15 mouse cellular contexts compared by ENCODE assay signal in genomic region chr2:58535233-58535632, GRCm38 (mm10). TPM values are rescaled to one million over a fixed set of nuclear protein-coding genes. Genes with fewer than 3 reads are reported as not detected.
A peak's percentile ranks its signal among the peaks of the same experiment; 100 is the strongest.
DNase-seq lines count a peak whose midpoint lies in the region; ATAC-seq lines count a peak whose summit lies in the region.
"Had no signal": no experiment of that assay in that cellular context is flagged by ENCODE, and none has a peak within 500 bp of the region (broad histone marks: within the 10 kb centered on the region; RNA-seq: fewer than 3 reads in every experiment).

No protein-coding gene starts in this region.

- WGBS in heart, embryonic 11.5 days (ENCODE audit: insufficient replicate concordance), result 45% methylated on average over 8 of the region's 8 CpGs
- 50% methylated on average over 8 of the region's 8 CpGs for WGBS in liver, embryonic 16.5 days (ENCODE audit: insufficient replicate concordance)
- WGBS in neural tube, embryonic 15.5 days, result 83% methylated on average over 8 of the region's 8 CpGs
- 85% methylated on average over 8 of the region's 8 CpGs for WGBS in hindbrain, embryonic 14.5 days
- 88% methylated on average over 8 of the region's 8 CpGs for WGBS in midbrain, embryonic 10.5 days

- H3K9me3 ChIP-seq in heart, embryonic 11.5 days (replicated peaks; ENCODE audit: control insufficient read depth, low read length), result no peaks in the 10 kb centered on the region
- no peaks in the 10 kb centered on the region for H3K9me3 ChIP-seq in liver, embryonic 16.5 days (replicated peaks; ENCODE audit: control insufficient read depth, low read length)
- H3K9me3 ChIP-seq in neural tube, embryonic 15.5 days (replicated peaks), result no peaks in the 10 kb centered on the region
- no peaks in the 10 kb centered on the region for H3K9me3 ChIP-seq in hindbrain, embryonic 14.5 days (ENCODE audit: control insufficient read depth, low read length)
- H3K9me3 ChIP-seq in midbrain, embryonic 10.5 days (replicated peaks), result no peaks in the 10 kb centered on the region
- H3K9me3 ChIP-seq: embryonic facial prominence, embryonic 12.5 days; limb, embryonic 10.5 days had no signal

- no peak overlapping the region for H3K4me3 ChIP-seq in heart, embryonic 11.5 days (ENCODE audit: low read depth, low read length)
- no peak overlapping the region for H3K4me3 ChIP-seq in liver, embryonic 16.5 days (ENCODE audit: low read depth, low read length)
- H3K4me3 ChIP-seq in neural tube, embryonic 15.5 days (replicated peaks), result no peak overlapping the region
- H3K4me3 ChIP-seq in hindbrain, embryonic 14.5 days (replicated peaks; ENCODE audit: low read length), result no peak overlapping the region
- H3K4me3 ChIP-seq in midbrain, embryonic 10.5 days, result no peak overlapping the region
- H3K4me3 ChIP-seq: embryonic facial prominence, embryonic 12.5 days; limb, embryonic 10.5 days had no signal

- no peaks in the 10 kb centered on the region for H3K36me3 ChIP-seq in heart, embryonic 11.5 days (ENCODE audit: control insufficient read depth, insufficient read depth, low read length)
- no peaks in the 10 kb centered on the region for H3K36me3 ChIP-seq in liver, embryonic 16.5 days (ENCODE audit: control insufficient read depth, insufficient read depth)
- H3K36me3 ChIP-seq in neural tube, embryonic 15.5 days, result peaks cover 3% of the 10 kb centered on the region; the same call in 1 of the 2 replicates
- peaks cover 3% of the 10 kb centered on the region; the same call in 1 of the 2 replicates for H3K36me3 ChIP-seq in hindbrain, embryonic 14.5 days (replicated peaks; ENCODE audit: control insufficient read depth, insufficient read depth)
- peaks cover 14% of the 10 kb centered on the region; the same call in 1 of the 2 replicates for H3K36me3 ChIP-seq in midbrain, embryonic 10.5 days

- peaks cover 81% of the 10 kb centered on the region for H3K4me1 ChIP-seq in heart, embryonic 11.5 days (ENCODE audit: control insufficient read depth, insufficient read depth, low read length)
- H3K4me1 ChIP-seq in liver, embryonic 16.5 days (ENCODE audit: control insufficient read depth, low read depth, low read length), result peaks cover 26% of the 10 kb centered on the region
- H3K4me1 ChIP-seq in neural tube, embryonic 15.5 days, result peaks cover 59% of the 10 kb centered on the region
- peaks cover 42% of the 10 kb centered on the region for H3K4me1 ChIP-seq in hindbrain, embryonic 14.5 days (replicated peaks; ENCODE audit: control insufficient read depth, insufficient read depth, low read length)
- H3K4me1 ChIP-seq in midbrain, embryonic 10.5 days, result peaks cover 64% of the 10 kb centered on the region

- H3K4me2 ChIP-seq in heart, embryonic 11.5 days, result peak overlapping the region; percentile 17; the same call in 1 of the 2 replicates
- 0 out of 2 replicates have a peak overlapping the region, but pooled peaks have one; percentile 2 for H3K4me2 ChIP-seq in liver, embryonic 16.5 days (ENCODE audit: low read depth, low read length)
- H3K4me2 ChIP-seq in neural tube, embryonic 15.5 days, result no peak overlapping the region
- no peak overlapping the region for H3K4me2 ChIP-seq in hindbrain, embryonic 14.5 days (replicated peaks)
- H3K4me2 ChIP-seq: embryonic facial prominence, embryonic 12.5 days had no signal

- H3K9ac ChIP-seq in heart, embryonic 11.5 days (ENCODE audit: low read depth, low read length), result no peak overlapping the region
- H3K9ac ChIP-seq in liver, embryonic 16.5 days (ENCODE audit: low read depth, low read length), result no peak overlapping the region
- H3K9ac ChIP-seq in neural tube, embryonic 15.5 days (replicated peaks), result no peak overlapping the region
- no peak overlapping the region for H3K9ac ChIP-seq in hindbrain, embryonic 14.5 days
- H3K9ac ChIP-seq: embryonic facial prominence, embryonic 12.5 days had no signal

- no peak for ATAC-seq in heart, embryonic 11.5 days (replicated peaks; ENCODE audit: insufficient number of reproducible peaks, low FRiP score, low TSS enrichment)
- peak; percentile 78 for ATAC-seq in liver, embryonic 16.5 days (ENCODE audit: low read depth)
- ATAC-seq in neural tube, embryonic 15.5 days (ENCODE audit: low FRiP score), result no peak
- ATAC-seq in hindbrain, embryonic 14.5 days (ENCODE audit: low FRiP score), result no peak

- H3K27me3 ChIP-seq in heart, embryonic 11.5 days (ENCODE audit: control insufficient read depth, insufficient read depth, low read length), result no peaks in the 10 kb centered on the region
- H3K27me3 ChIP-seq in liver, embryonic 16.5 days (ENCODE audit: control insufficient read depth, insufficient read depth, low read depth, low read length), result no peaks in the 10 kb centered on the region
- H3K27me3 ChIP-seq in neural tube, embryonic 15.5 days (replicated peaks), result no peaks in the 10 kb centered on the region
- no peaks in the 10 kb centered on the region for H3K27me3 ChIP-seq in hindbrain, embryonic 14.5 days (ENCODE audit: control insufficient read depth, insufficient read depth, low read length)
- no peaks in the 10 kb centered on the region for H3K27me3 ChIP-seq in midbrain, embryonic 10.5 days (ENCODE audit: low read depth, poor library complexity, severe bottlenecking)
- H3K27me3 ChIP-seq: embryonic facial prominence, embryonic 12.5 days had no signal

- DNase-seq in heart, postnatal 4 days, result no peak
- peak; percentile 70 for DNase-seq in kidney, adult 18-20 months
- DNase-seq in kidney, postnatal 25 days, result peak; percentile 75 to 91
- no peak for DNase-seq in hindbrain, embryonic 14.5 days (ENCODE audit: low spot score)
- no peak for DNase-seq in midbrain, embryonic 10.5 days (ENCODE audit: low spot score)
- DNase-seq: adrenal gland, postnatal 25 days; cerebellum, postnatal 14 days; layer of hippocampus, postnatal 36 days; right cerebral cortex, postnatal 14 days had no signal

- peak overlapping the region; percentile 43 for H3K27ac ChIP-seq in heart, embryonic 11.5 days (ENCODE audit: low read depth, low read length)
- peak overlapping the region; percentile 69 for H3K27ac ChIP-seq in liver, embryonic 16.5 days (ENCODE audit: low read length)
- no peak overlapping the region for H3K27ac ChIP-seq in neural tube, embryonic 15.5 days (replicated peaks)
- no peak overlapping the region for H3K27ac ChIP-seq in hindbrain, embryonic 14.5 days
- H3K27ac ChIP-seq in midbrain, embryonic 10.5 days (replicated peaks), result no peak overlapping the region
- H3K27ac ChIP-seq: limb, embryonic 10.5 days had no signal

RNA-seq across cellular contexts. Expression of gene Acvr1, which starts 31.7 kb away (rescaled TPM):
- 11.8 and 12.9 TPM in 2 replicates for polyA plus RNA-seq in heart, embryonic 11.5 days (2014; fragmentation: Nextera tagmentation; extraction: Ambion mirVana)
- 10 to 100 TPM; 35.3 to 36.0 TPM for total RNA-seq in heart, postnatal 4 days (2021)
- 2.0 and 2.1 TPM in 2 replicates for polyA plus RNA-seq in liver, embryonic 16.5 days (2015; fragmentation: Nextera tagmentation; extraction: Ambion mirVana)
- 6.1 and 6.6 TPM in 2 replicates for polyA plus RNA-seq in neural tube, embryonic 15.5 days (2015; fragmentation: Nextera tagmentation; extraction: Ambion mirVana)
- polyA plus RNA-seq in hindbrain, embryonic 14.5 days (2014; fragmentation: Nextera tagmentation; extraction: Ambion mirVana), result 7.5 and 8.7 TPM in 2 replicates
- polyA plus RNA-seq in midbrain, embryonic 10.5 days (2016; fragmentation: Nextera tagmentation; extraction: Ambion mirVana), result 2.9 and 3.2 TPM in 2 replicates

RNA-seq across cellular contexts. Expression of gene Upp2, which starts 31.9 kb away (rescaled TPM):
- polyA plus RNA-seq in heart, embryonic 11.5 days (2014; fragmentation: Nextera tagmentation; extraction: Ambion mirVana), result 8.4 and 8.6 TPM in 2 replicates
- total RNA-seq in heart, postnatal 4 days (2021), result 1 to 10 TPM; 1.6 to 2.8 TPM
- polyA plus RNA-seq in liver, embryonic 16.5 days (2015; fragmentation: Nextera tagmentation; extraction: Ambion mirVana), result 4.6 and 5.5 TPM in 2 replicates
- polyA plus RNA-seq in neural tube, embryonic 15.5 days (2015; fragmentation: Nextera tagmentation; extraction: Ambion mirVana), result 15.3 and 19.0 TPM in 2 replicates
- polyA plus RNA-seq in hindbrain, embryonic 14.5 days (2014; fragmentation: Nextera tagmentation; extraction: Ambion mirVana), result 16.1 and 17.5 TPM in 2 replicates
- polyA plus RNA-seq in midbrain, embryonic 10.5 days (2016; fragmentation: Nextera tagmentation; extraction: Ambion mirVana), result 3.0 and 5.3 TPM in 2 replicates
- total RNA-seq: megakaryocyte-erythroid progenitor cell, adult 5-6 weeks had no signal

Comparison
In these comparisons a context has a peak if more than half of its experiments do, and no peak if none do; other contexts are left out.
1. H3K27ac ChIP-seq: peak in heart, embryonic 11.5 days (single experiment) and liver, embryonic 16.5 days (single experiment); none in neural tube, embryonic 15.5 days (single experiment), hindbrain, embryonic 14.5 days (single experiment) and midbrain, embryonic 10.5 days (single experiment).
2. H3K4me2 ChIP-seq: peak in heart, embryonic 11.5 days (single experiment) and liver, embryonic 16.5 days (single experiment); none in neural tube, embryonic 15.5 days (single experiment) and hindbrain, embryonic 14.5 days (single experiment).
3. DNase-seq: peak in kidney, adult 18-20 months (single experiment) and kidney, postnatal 25 days (2 of 2); none in heart, postnatal 4 days (single experiment), hindbrain, embryonic 14.5 days (single experiment) and midbrain, embryonic 10.5 days (single experiment).